Mouse (Mus musculus) liver, postnatal 0 days (tissue): Measurements from ENCODE around the gene Chrne.

ENCODE experiments used
- CTCF ChIP-seq: sonication (generic); IDR thresholded peaks from 2 replicates; pipeline ENCODE4 v1.5.1; 2016; ENCODE audit warnings: antibody characterized with exemption, low read depth
- EP300 ChIP-seq: IDR thresholded peaks from 2 replicates; pipeline ENCODE4 v1.6.1; 2016; ENCODE audit warnings: antibody characterized with exemption, low read depth, mild to moderate bottlenecking

DNA sequence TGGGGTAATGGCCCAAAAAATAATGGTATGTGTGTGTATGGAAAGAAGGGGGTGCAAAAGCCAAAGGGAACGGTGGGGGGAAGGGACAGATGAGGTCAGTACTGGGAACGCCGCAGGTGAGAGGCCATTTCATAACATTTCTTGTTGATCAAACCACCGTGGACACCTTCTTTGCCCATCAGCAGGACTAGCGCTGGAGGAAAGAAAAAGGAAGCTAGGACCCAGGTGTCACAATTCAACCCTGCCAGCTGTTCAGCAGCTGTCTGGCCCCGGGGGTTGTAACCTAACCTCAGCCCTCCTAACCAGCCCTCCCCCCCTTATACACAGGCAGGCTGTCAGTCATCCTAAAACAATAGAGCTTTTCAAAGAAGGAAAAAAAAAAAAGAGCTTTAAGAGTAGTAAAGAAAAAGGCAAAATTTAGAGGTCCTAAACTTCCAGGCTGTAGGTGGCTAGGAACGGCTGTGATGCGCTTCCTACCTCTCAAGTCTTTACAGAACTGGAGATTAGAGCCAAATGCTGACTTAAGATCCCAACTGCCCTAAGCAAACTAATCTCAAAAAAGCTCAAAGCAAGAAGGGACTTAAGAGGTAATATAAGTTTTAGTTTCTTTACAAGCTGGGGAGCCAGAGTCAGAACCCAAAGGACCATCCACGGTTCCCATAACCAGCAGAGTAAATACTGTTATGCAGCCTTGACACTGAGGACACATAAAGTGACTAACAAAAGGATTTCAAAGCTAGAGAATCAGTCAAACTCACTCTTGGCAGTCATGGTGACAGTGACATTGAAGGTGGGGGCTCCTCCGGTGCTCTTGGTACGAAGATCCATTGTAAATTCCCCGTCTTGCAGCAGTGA is 33.2 kb upstream of the Chrne start:
- TF ChIP-seq CTCF (no peak), EP300 (no peak)
